Mouse (Mus musculus): ENCODE data around the gene Ctsa. TPM values are rescaled to one million over a fixed set of nuclear protein-coding genes. Genes with fewer than 3 reads are reported as not detected.

The Ctsa gene
- polyA plus RNA-seq, 1 experiment from 2014 or later, result 109 TPM

DNA sequence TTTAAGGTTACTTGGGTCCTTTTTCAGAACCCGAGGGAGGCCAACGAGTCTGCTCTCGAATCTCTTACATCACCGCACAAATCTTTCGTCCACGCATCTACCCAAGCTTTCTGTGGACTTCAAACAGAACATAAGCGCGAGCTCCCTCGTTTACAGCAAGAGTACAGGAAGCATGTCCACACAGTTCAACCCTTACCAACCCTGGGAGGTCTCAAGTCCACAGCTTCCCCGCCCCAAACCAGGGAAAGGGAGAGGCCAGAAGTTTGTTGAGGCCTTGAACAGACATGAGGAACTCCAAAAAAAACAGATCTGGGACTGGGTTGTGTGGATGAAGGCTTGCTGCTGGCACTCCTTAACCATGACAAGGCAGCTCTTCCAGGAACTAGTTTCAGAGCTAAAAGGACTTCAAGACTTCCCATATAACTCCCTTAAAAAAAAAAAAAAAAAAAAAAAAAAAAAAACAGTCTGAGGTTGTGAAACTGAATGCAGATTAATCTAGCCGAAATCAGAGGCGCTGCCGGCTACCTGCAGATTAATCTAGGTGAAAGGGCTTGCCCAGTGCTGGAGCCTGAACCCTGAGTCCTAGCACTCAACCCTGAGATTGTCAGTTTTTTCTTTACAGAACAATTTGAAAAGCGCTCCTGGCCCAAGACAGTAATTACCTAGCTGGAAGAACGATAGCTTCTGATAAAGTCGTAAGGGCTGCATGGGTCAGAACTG, 29.3 kb upstream of the Ctsa start:
- DNase-seq, result no peak
- Histone ChIP-seq H3K27me3 (ENCODE audit: insufficient read depth, low read length) (no peaks in the 10 kb centered on the region), H3K4me1 (ENCODE audit: insufficient read depth) (peaks cover 29% of the 10 kb centered on the region), H3K27ac (ENCODE audit: low read depth) (peak overlapping the region; percentile 93), H3K4me2 (ENCODE audit: low read depth, low read length) (peak overlapping the region; percentile 77), H3K9me3 (ENCODE audit: low read length) (no peaks in the 10 kb centered on the region), H3K9ac (replicated peaks) (peak overlapping the region; percentile 82), H3K36me3 (replicated peaks; ENCODE audit: insufficient read depth, low read length) (peaks cover 21% of the 10 kb centered on the region), H3K4me3 (ENCODE audit: low read depth, low read length) (peak overlapping the region; percentile 85)
- TF ChIP-seq CTCF (IDR thresholded peaks at IDR 0.05; ENCODE audit: low read depth), result no peak
- WGBS (ENCODE audit: insufficient replicate concordance), result 73% methylated on average over 16 of the region's 16 CpGs
- ATAC-seq, result no peak

DNA sequence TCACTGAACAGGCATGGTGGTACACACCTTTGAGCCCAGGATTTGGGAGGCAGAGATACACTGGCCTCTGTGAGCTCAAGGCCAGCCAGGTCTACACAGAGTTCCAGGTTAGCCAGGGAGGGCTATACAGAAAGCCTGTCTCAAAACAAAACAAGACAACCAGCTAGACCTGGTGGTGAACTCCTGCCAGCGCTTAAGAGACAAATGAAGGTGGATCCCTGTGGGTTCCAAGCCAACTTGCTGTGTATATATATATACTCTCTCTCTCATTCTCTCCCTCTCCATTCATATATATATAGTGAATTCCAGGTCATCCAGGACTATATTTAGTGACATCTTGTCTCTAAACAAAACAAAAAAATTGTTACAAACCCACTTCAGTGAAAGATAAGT, 28.8 kb upstream of the Ctsa start:
- Histone ChIP-seq H3K4me3 (ENCODE audit: low read depth, low read length) (peak overlapping the region; percentile 85), H3K27me3 (ENCODE audit: insufficient read depth, low read length) (no peaks in the 10 kb centered on the region), H3K27ac (ENCODE audit: low read depth) (peak overlapping the region; percentile 93), H3K36me3 (replicated peaks; ENCODE audit: insufficient read depth, low read length) (peaks cover 21% of the 10 kb centered on the region), H3K9me3 (ENCODE audit: low read length) (no peaks in the 10 kb centered on the region), H3K4me1 (ENCODE audit: insufficient read depth) (peaks cover 29% of the 10 kb centered on the region), H3K9ac (replicated peaks) (peak overlapping the region; percentile 82), H3K4me2 (ENCODE audit: low read depth, low read length) (peak overlapping the region; percentile 77)
- ATAC-seq (no peak), DNase-seq (no peak)
- TF ChIP-seq EP300 (IDR thresholded peaks at IDR 0.05; ENCODE audit: low read depth), result no peak
- no peak for TF ChIP-seq CTCF (IDR thresholded peaks at IDR 0.05; ENCODE audit: low read depth)
- 59% methylated on average over 1 of the region's 1 CpGs for WGBS (ENCODE audit: insufficient replicate concordance)

DNA sequence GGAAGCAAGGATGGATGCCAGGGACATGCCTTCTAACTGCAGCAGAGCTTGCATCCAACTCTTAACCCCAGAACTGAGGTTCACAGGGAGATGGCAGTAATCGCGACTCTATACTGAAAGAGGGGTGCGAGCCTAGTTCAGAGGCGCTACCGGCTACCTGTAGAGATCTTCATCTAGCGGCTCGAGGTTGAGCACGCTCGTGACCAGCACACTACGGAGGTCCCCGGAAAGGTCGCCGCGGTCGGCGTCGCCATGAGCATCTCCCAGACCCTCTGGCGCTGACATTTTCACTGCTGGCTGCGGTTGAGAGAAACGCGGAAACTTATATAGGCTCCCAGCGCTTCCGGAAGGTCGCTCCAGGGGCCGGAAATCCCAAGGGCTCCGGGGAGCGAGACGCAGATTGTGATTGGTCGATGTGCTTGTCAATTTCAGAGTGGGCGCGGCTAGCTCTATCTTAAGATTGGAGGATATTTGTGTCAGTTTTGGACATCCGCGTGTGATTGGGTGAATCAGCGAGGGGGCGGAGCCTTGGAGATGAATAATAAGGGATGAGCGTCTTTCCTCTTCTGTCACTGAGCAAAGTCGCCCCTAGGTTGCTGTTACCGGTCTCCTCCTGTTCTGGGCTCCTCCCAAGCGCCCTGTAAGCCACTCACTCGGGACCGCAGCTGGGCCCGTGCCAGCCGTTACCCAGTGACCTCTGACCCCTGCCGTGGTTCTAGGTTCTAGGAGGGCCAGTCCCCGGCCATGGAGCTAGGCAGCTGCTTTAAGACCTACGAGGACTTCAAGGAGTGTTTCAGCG, 27.9 kb upstream of the Ctsa start, which contains the start of the genes Acot8 and Zswim3:
Gene Acot8 (minus strand): TSS at position 350 of the 799 bp plus-strand sequence.
Gene Zswim3 (plus strand): TSS at position 566 of the 799 bp plus-strand sequence.
- ATAC-seq, result peak; percentile 96
- no peaks in the 10 kb centered on the region for H3K9me3 ChIP-seq (ENCODE audit: low read length)
- WGBS (ENCODE audit: insufficient replicate concordance), result under 1% methylated on average over 47 of the region's 47 CpGs

DNA sequence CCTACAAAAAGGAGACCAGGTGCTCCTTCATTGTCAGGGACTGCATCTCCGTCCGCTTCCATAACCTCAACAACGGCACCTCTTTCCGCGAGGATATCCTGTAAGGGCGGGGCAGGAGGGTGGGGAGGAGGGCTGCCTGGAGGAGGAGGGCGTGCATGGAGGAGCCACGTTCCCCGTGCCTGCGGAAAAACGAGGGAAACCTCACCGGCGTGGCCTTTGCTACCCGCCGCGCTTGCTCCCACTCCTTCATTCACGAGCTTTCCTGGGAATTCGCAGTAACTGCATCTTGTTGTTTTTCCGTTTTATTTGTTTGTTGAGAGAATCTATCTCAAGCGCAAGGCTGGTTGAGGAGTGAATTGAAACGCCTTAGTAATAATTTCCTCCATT, 27.3 kb upstream of the Ctsa start:
- Histone ChIP-seq H3K4me1 (ENCODE audit: insufficient read depth) (peaks cover 29% of the 10 kb centered on the region), H3K4me3 (ENCODE audit: low read depth, low read length) (peak overlapping the region; percentile 85), H3K27ac (ENCODE audit: low read depth) (peak overlapping the region; percentile 93), H3K9me3 (ENCODE audit: low read length) (no peaks in the 10 kb centered on the region), H3K36me3 (replicated peaks; ENCODE audit: insufficient read depth, low read length) (peaks cover 14% of the 10 kb centered on the region; the same call in 1 of the 2 replicates), H3K4me2 (ENCODE audit: low read depth, low read length) (peak overlapping the region; percentile 83), H3K27me3 (ENCODE audit: insufficient read depth, low read length) (no peaks in the 10 kb centered on the region), H3K9ac (replicated peaks) (peak overlapping the region; percentile 62)
- ATAC-seq, result peak; percentile 70
- no peak for DNase-seq
- TF ChIP-seq CTCF (IDR thresholded peaks at IDR 0.05; ENCODE audit: low read depth) (no peak), EP300 (IDR thresholded peaks at IDR 0.05; ENCODE audit: low read depth) (no peak)
- WGBS (ENCODE audit: insufficient replicate concordance), result 1% methylated on average over 21 of the region's 21 CpGs

More for the DNA sequence above, 27.9 kb upstream of the Ctsa start, which contains the start of the genes Acot8 and Zswim3:
- H3K36me3 ChIP-seq (replicated peaks; ENCODE audit: insufficient read depth, low read length), result peaks cover 18% of the 10 kb centered on the region
- no peaks in the 10 kb centered on the region for H3K27me3 ChIP-seq (ENCODE audit: insufficient read depth, low read length)
- peak within 1 kb of the TSS; percentile 82 for H3K9ac ChIP-seq (replicated peaks)
- H3K4me2 ChIP-seq (ENCODE audit: low read depth, low read length), result peak within 1 kb of the TSS; percentile 83
- H3K27ac ChIP-seq (ENCODE audit: low read depth), result peak within 1 kb of the TSS; percentile 93
- peak within 1 kb of the TSS; percentile 85 for H3K4me3 ChIP-seq (ENCODE audit: low read depth, low read length)
- TF ChIP-seq CTCF (IDR thresholded peaks at IDR 0.05; ENCODE audit: low read depth), result no peak
- peak; percentile 86 for TF ChIP-seq EP300 (IDR thresholded peaks at IDR 0.05; ENCODE audit: low read depth)
- H3K4me1 ChIP-seq (ENCODE audit: insufficient read depth), result peaks cover 29% of the 10 kb centered on the region
- DNase-seq, result peak; percentile 98

DNA sequence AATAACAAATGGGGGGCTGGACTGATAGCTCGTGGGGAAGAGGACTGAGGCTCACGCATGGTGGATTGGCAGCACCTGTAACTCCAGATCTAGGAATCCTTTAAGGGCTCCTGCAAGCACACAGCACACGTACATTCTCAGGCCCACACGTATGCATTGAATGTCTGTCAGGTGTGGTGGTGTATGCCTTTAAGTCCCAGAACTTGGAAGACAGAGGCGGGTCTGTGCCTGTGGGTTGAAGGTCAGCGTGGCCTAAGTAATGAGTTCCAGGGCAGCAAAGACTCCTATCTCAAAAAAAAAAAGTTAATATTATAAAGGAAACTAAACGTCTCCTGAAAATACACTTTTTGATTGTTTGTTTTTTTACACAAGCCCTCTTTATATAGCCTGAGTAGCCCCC, 26.1 kb upstream of the Ctsa start:
- Histone ChIP-seq H3K9me3 (ENCODE audit: low read length) (no peaks in the 10 kb centered on the region), H3K4me2 (ENCODE audit: low read depth, low read length) (no peak overlapping the region), H3K27ac (ENCODE audit: low read depth) (no peak overlapping the region), H3K27me3 (ENCODE audit: insufficient read depth, low read length) (no peaks in the 10 kb centered on the region), H3K36me3 (replicated peaks; ENCODE audit: insufficient read depth, low read length) (peaks cover 8% of the 10 kb centered on the region; the same call in 1 of the 2 replicates), H3K4me1 (ENCODE audit: insufficient read depth) (peaks cover 29% of the 10 kb centered on the region), H3K9ac (replicated peaks) (no peak overlapping the region), H3K4me3 (ENCODE audit: low read depth, low read length) (no peak overlapping the region)
- 68% methylated on average over 7 of the region's 7 CpGs for WGBS (ENCODE audit: insufficient replicate concordance)
- DNase-seq (no peak), ATAC-seq (no peak)
- no peak for TF ChIP-seq EP300 (IDR thresholded peaks at IDR 0.05; ENCODE audit: low read depth)
- no peak for TF ChIP-seq CTCF (IDR thresholded peaks at IDR 0.05; ENCODE audit: low read depth)

DNA sequence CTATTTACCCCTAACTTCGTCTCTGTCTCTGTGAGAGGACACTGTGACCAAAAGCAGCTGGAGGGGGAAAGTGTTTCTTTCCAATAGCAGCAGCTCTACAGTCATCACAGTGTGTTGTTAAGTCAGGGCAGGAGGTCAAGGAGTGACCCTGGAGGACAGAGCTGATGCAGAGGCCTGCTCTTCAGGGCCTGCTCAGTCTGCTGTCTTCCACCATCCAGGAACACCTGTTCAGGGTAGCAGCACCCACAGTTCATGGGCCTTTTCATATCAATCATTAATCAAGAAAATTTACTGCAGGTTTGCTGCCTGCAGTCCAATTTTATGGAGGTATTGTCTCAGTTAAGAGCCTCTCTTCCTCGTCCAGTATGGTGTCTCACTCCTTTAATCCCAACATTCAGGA, 19.1 kb upstream of the Ctsa start:
- WGBS (ENCODE audit: insufficient replicate concordance), result 62% methylated on average over 2 of the region's 2 CpGs
- peaks cover 11% of the 10 kb centered on the region for H3K36me3 ChIP-seq (replicated peaks; ENCODE audit: insufficient read depth, low read length)
- no peaks in the 10 kb centered on the region for H3K9me3 ChIP-seq (ENCODE audit: low read length)
- peaks cover 3% of the 10 kb centered on the region; the same call in 1 of the 2 replicates for H3K4me1 ChIP-seq (ENCODE audit: insufficient read depth)
- H3K9ac ChIP-seq (replicated peaks), result no peak overlapping the region
- no peaks in the 10 kb centered on the region for H3K27me3 ChIP-seq (ENCODE audit: insufficient read depth, low read length)
- no peak overlapping the region for H3K27ac ChIP-seq (ENCODE audit: low read depth)
- no peak overlapping the region for H3K4me2 ChIP-seq (ENCODE audit: low read depth, low read length)
- DNase-seq (no peak), ATAC-seq (no peak)
- no peak for TF ChIP-seq EP300 (IDR thresholded peaks at IDR 0.05; ENCODE audit: low read depth)
- H3K4me3 ChIP-seq (ENCODE audit: low read depth, low read length), result no peak overlapping the region

All from liver, postnatal 0 days (tissue).